Mouse (Mus musculus): ENCODE data around the gene Golga5.

DNA sequence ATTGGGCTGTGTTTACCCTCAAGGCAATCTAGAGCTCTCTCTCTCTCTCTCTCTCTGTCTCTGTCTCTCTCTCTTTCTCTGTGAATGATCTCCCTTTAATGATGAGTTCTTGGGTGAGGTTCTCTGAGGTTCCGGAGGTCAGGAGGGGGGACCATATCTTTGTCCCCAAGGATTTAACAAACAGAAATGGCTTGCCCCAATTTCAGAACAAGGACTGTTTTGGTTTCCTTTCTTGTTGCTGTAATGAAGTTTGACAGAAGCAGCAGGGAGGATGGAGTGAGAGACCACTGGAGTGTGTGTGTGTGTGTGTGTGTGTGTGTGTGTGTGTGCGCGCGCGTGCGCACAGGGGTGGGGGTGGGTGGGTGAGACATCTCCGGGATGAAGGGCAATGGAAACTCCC is 72.2 kb downstream of the Golga5 start:
- TF ChIP-seq CTCF (IDR thresholded peaks at IDR 0.05; ENCODE audit: borderline replicate concordance, extremely low read depth, insufficient read depth, insufficient read length) (no peak), POLR2A (IDR thresholded peaks at IDR 0.05; ENCODE audit: borderline replicate concordance, extremely low read depth, insufficient read depth, insufficient read length, poor library complexity, severe bottlenecking) (no peak)
